Mouse (Mus musculus) MEL (cell line): Measurements from ENCODE around the gene Scnn1a. TPM values are rescaled to one million over a fixed set of nuclear protein-coding genes. Genes with fewer than 3 reads are reported as not detected.

Experiments used
- DNase-seq: peaks from one replicate; pipeline ENCODE4 v3.0.0; 2011; ENCODE audit warnings: low read depth, low spot score
- H3K27ac ChIP-seq: 2 replicates; pipeline ENCODE4 v1.5.1; 2012; ENCODE audit warnings: low read depth, mild to moderate bottlenecking, control low read depth, low read length, moderate library complexity; ENCODE audit not compliant: control insufficient read depth
- H3K27me3 ChIP-seq, 2 experiments: fragments of 150-350 bp in 1 of 2; sonication (generic) in 1 of 2; 2 replicates each; pipeline ENCODE4 v1.6.1; 2012; ENCODE audit warnings: low read length in 2 of 2, mild to moderate bottlenecking in 2 of 2, improper control_type of control experiment in 1 of 2, moderate library complexity in 1 of 2; ENCODE audit not compliant: insufficient read depth in 2 of 2, control insufficient read depth in 1 of 2
- H3K36me3 ChIP-seq, 2 experiments: 2 replicates each; pipeline ENCODE4 v1.6.1; 2012 to 2014; ENCODE audit warnings: low read length in 2 of 2, improper control_type of control experiment in 1 of 2, inconsistent platforms in 1 of 2, mild to moderate bottlenecking in 1 of 2; ENCODE audit not compliant: insufficient read depth in 2 of 2, control insufficient read depth in 1 of 2
- H3K4me1 ChIP-seq, 2 experiments: fragments of 150-350 bp in 1 of 2; sonication (generic) in 1 of 2; 2 replicates each; pipeline ENCODE4 v1.6.1; 2012; ENCODE audit warnings: low read length in 2 of 2, improper control_type of control experiment in 1 of 2, mild to moderate bottlenecking in 1 of 2; ENCODE audit not compliant: insufficient read depth in 2 of 2, control insufficient read depth in 1 of 2
- H3K4me3 ChIP-seq, 2 experiments: fragments of 150-350 bp in 1 of 2; sonication (generic) in 1 of 2; 2 replicates each; pipeline ENCODE4 v1.5.1; 2012; ENCODE audit warnings: low read depth in 2 of 2, low read length in 2 of 2, mild to moderate bottlenecking in 2 of 2, moderate library complexity in 2 of 2, control low read depth in 1 of 2, improper control_type of control experiment in 1 of 2; ENCODE audit not compliant: control insufficient read depth in 1 of 2, insufficient read depth in 1 of 2
- H3K79me2 ChIP-seq: 2 replicates; pipeline ENCODE4 v1.6.1; 2012; ENCODE audit warnings: mild to moderate bottlenecking, low read length, moderate library complexity; ENCODE audit not compliant: control insufficient read depth, poor library complexity, insufficient read depth
- H3K9ac ChIP-seq: 2 replicates; pipeline ENCODE4 v1.6.1; 2012; ENCODE audit warnings: low read depth, mild to moderate bottlenecking, control low read depth, low read length, moderate library complexity; ENCODE audit not compliant: control insufficient read depth, poor library complexity, severe bottlenecking
- H3K9me3 ChIP-seq: fragments of 150-350 bp; sonication (generic); replicated peaks from 2 replicates; pipeline ENCODE4 v1.6.1; 2012; ENCODE audit warnings: mild to moderate bottlenecking, low read length, improper control_type of control experiment, moderate library complexity; ENCODE audit not compliant: insufficient read depth
- BHLHE40 ChIP-seq: IDR thresholded peaks from 2 replicates; pipeline ENCODE4 v1.6.1; 2012; ENCODE audit warnings: low read depth, mild to moderate bottlenecking, inconsistent platforms, low read length, improper control_type of control experiment, borderline replicate concordance
- CHD1 ChIP-seq: IDR thresholded peaks from 2 replicates; pipeline ENCODE4 v1.6.1; 2012; ENCODE audit warnings: low read depth, mild to moderate bottlenecking, inconsistent platforms, low read length, improper control_type of control experiment
- CHD2 ChIP-seq: IDR thresholded peaks from 2 replicates; pipeline ENCODE4 v1.6.1; 2011; ENCODE audit warnings: low read length, improper control_type of control experiment
- CTCF ChIP-seq, 3 experiments: IDR thresholded peaks in 2 of 3; conservative IDR thresholded peaks in 1 of 3; 2 replicates each; pipeline ENCODE4 v1.5.1; 2011 to 2012; ENCODE audit warnings: low read length in 3 of 3, low read depth in 2 of 3, mild to moderate bottlenecking in 2 of 3, improper control_type of control experiment in 1 of 3, inconsistent platforms in 1 of 3, mixed read lengths in 1 of 3, moderate library complexity in 1 of 3; ENCODE audit not compliant: control insufficient read depth in 1 of 3, insufficient read depth in 1 of 3, poor library complexity in 1 of 3, severe bottlenecking in 1 of 3
- EP300 ChIP-seq, 2 experiments: IDR thresholded peaks; 2 replicates each; pipeline ENCODE4 v1.6.1; 2011; ENCODE audit warnings: improper control_type of control experiment in 2 of 2, low read length in 2 of 2, low read depth in 1 of 2, mild to moderate bottlenecking in 1 of 2
- ETS1 ChIP-seq: IDR thresholded peaks from 2 replicates; pipeline ENCODE4 v1.6.1; 2012; ENCODE audit warnings: low read depth, mild to moderate bottlenecking, inconsistent platforms, low read length, improper control_type of control experiment, moderate library complexity
- GABPA ChIP-seq: IDR thresholded peaks from 2 replicates; pipeline ENCODE4 v1.6.1; 2012; ENCODE audit warnings: low read depth, mild to moderate bottlenecking, inconsistent platforms, low read length, improper control_type of control experiment, moderate library complexity
- GATA1 ChIP-seq: IDR thresholded peaks from 2 replicates; pipeline ENCODE4 v1.6.1; 2011; ENCODE audit warnings: low read depth, low read length, improper control_type of control experiment
- HCFC1 ChIP-seq: IDR thresholded peaks from 2 replicates; pipeline ENCODE4 v1.6.1; 2012; ENCODE audit warnings: low read depth, mild to moderate bottlenecking, inconsistent platforms, low read length, improper control_type of control experiment, moderate library complexity
- JUND ChIP-seq: IDR thresholded peaks from 2 replicates; pipeline ENCODE4 v1.6.1; 2011; ENCODE audit warnings: low read depth, mild to moderate bottlenecking, improper control_type of control experiment, low read length
- KAT2A ChIP-seq: conservative IDR thresholded peaks from 2 replicates; pipeline ENCODE4 v1.6.1; 2012; ENCODE audit warnings: low read depth, low read length, improper control_type of control experiment, inconsistent platforms
- MAZ ChIP-seq: IDR thresholded peaks from 2 replicates; pipeline ENCODE4 v1.6.1; 2012; ENCODE audit warnings: low read depth, mild to moderate bottlenecking, inconsistent platforms, low read length, improper control_type of control experiment
- MXI1 ChIP-seq: IDR thresholded peaks from 2 replicates; pipeline ENCODE4 v1.6.1; 2011; ENCODE audit warnings: mild to moderate bottlenecking, low read depth, low read length, improper control_type of control experiment
- NRF1 ChIP-seq: IDR thresholded peaks from 2 replicates; pipeline ENCODE4 v1.6.1; 2014; ENCODE audit warnings: low read depth, mild to moderate bottlenecking, inconsistent platforms, low read length, improper control_type of control experiment, moderate library complexity; ENCODE audit not compliant: poor library complexity, insufficient read depth, severe bottlenecking
- POLR2AphosphoS2 ChIP-seq: IDR thresholded peaks from 2 replicates; pipeline ENCODE4 v1.6.1; 2011; ENCODE audit warnings: low read length, improper control_type of control experiment
- POLR2AphosphoS5 ChIP-seq: IDR thresholded peaks from 2 replicates; pipeline ENCODE4 v1.6.1; 2012; ENCODE audit warnings: low read depth, borderline replicate concordance, mild to moderate bottlenecking, inconsistent platforms, low read length, moderate library complexity, mixed read lengths
- RAD21 ChIP-seq: IDR thresholded peaks from 2 replicates; pipeline ENCODE4 v1.6.1; 2011; ENCODE audit warnings: mild to moderate bottlenecking, low read depth, low read length, improper control_type of control experiment
- SIN3A ChIP-seq: IDR thresholded peaks from 2 replicates; pipeline ENCODE4 v1.6.1; 2012; ENCODE audit warnings: low read length, improper control_type of control experiment, inconsistent platforms
- SMC3 ChIP-seq: IDR thresholded peaks from 2 replicates; pipeline ENCODE4 v1.6.1; 2011; ENCODE audit warnings: low read depth, low read length, improper control_type of control experiment
- TCF12 ChIP-seq: IDR thresholded peaks from 2 replicates; pipeline ENCODE4 v1.6.1; 2014; ENCODE audit warnings: low read depth, mild to moderate bottlenecking, inconsistent platforms, low read length, improper control_type of control experiment, moderate library complexity
- USF2 ChIP-seq, 2 experiments: IDR thresholded peaks; 2 replicates each; pipeline ENCODE4 v1.6.1; 2011 to 2012; ENCODE audit warnings: improper control_type of control experiment in 2 of 2, low read length in 2 of 2, borderline replicate concordance in 1 of 2, inconsistent platforms in 1 of 2, low read depth in 1 of 2, mild to moderate bottlenecking in 1 of 2; ENCODE audit not compliant: insufficient read depth in 1 of 2
- ZKSCAN1 ChIP-seq: IDR thresholded peaks from 2 replicates; pipeline ENCODE4 v1.6.1; 2012; ENCODE audit warnings: low read depth, mild to moderate bottlenecking, inconsistent platforms, low read length, improper control_type of control experiment, moderate library complexity
- ZMIZ1 ChIP-seq: IDR thresholded peaks from 2 replicates; pipeline ENCODE4 v1.6.1; 2012; ENCODE audit warnings: low read depth, mild to moderate bottlenecking, inconsistent platforms, low read length, improper control_type of control experiment, moderate library complexity
- polyA plus RNA-seq, 2 experiments: library from polyadenylated mRNA; stranded (reverse) in 1 of 2; unstranded in 1 of 2; fragments of >175 nt in 1 of 2; fragments of >200 nt in 1 of 2; gene quantifications; 2 replicates each; pipeline versions ENCODE4 v1.2.1 to v1.2.4; 2012; ENCODE audit warnings: low replicate concordance in 2 of 2, low read depth in 1 of 2; ENCODE audit not compliant: insufficient read length in 2 of 2, insufficient read depth in 1 of 2, missing spikeins in 1 of 2
- total RNA-seq: library from RNA; depleted of rRNA; stranded (reverse); fragments of 300-350 nt; gene quantifications from 2 replicates; pipeline ENCODE4 v1.2.3, GENCODE M21; 2012

The Scnn1a gene
- total and polyA plus RNA-seq, 3 experiments: 0.50 TPM; not detected in 2

DNA sequence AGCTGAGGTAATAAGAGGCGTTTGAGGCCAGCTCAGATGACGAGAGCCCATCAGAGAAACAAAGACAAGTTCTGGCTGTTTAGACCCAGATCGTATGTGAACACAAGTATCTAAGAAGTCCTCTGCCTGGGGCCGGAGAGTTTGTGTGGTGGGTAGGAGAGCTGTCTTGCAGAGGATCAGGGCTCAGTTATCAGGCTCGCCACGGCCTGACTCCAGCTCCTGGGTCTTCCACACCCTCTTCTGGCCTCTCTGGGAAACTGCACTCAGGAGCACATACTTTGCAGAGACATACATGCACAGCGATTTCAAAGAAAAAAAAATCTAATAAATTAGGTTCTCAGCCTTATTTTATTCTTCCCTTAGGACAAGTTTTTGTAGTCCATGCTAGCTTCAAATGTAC, 35.7 kb upstream of the Scnn1a start:
- Histone ChIP-seq H3K4me1 (no peaks in the 10 kb centered on the region), H3K27ac (no peak overlapping the region), H3K9ac (no peak overlapping the region), H3K9me3 (no peaks in the 10 kb centered on the region), H3K4me3 (no peak overlapping the region), H3K27me3 (peaks cover 3 to 12% of the 10 kb centered on the region in 2 experiments), H3K36me3 (no peaks in the 10 kb centered on the region), H3K79me2 (no peaks in the 10 kb centered on the region)
- no peak for DNase-seq
- TF ChIP-seq CHD2 (no peak), KAT2A (no peak), CTCF (IDR thresholded peaks at IDR 0.05 in 2 of 3, conservative IDR thresholded peaks at IDR 0.05 in 1 of 3; ENCODE audit: control insufficient read depth in 1 of 3, insufficient read depth in 1 of 3, low read depth in 2 of 3, low read length in 3 of 3, poor library complexity in 1 of 3, severe bottlenecking in 1 of 3) (peak in 2 of 3 experiments; percentile 7 to 11; a peak in 1 of 6 replicates)

DNA sequence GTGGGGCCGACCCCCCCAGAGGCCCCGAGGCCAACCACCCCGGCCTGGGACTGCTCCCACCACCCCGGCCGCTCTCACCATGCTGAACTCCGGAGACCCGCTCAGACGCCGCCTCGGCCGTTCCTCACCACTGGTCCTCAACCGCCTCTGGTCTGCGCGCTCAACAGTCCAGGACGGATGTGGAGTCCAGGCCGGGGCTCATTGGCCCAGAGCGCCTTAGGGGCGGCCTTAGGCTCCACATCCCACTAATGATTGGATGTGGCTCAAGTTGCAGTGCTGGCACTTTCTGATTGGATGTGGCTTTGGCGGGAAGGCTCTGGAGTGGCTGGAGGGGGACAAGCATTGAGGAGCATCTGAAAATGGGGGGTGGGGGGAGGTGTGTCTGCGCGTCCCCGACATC, 34.6 kb upstream of the Scnn1a start, which contains the start of gene Tuba3a:
Gene Tuba3a, minus strand, starts transcription at position 153 of the 400 bp plus-strand sequence.
- TF ChIP-seq EP300 (IDR thresholded peaks at IDR 0.05; ENCODE audit: low read depth in 1 of 2, low read length in 2 of 2) (no peak), MAZ (no peak), ETS1 (no peak), GATA1 (no peak), CHD1 (no peak), JUND (no peak), MXI1 (no peak), USF2 (IDR thresholded peaks at IDR 0.05; ENCODE audit: borderline replicate concordance in 1 of 2, insufficient read depth in 1 of 2, low read depth in 1 of 2, low read length in 2 of 2) (no peak), GABPA (no peak)
- H3K79me2 ChIP-seq: no peaks in the 10 kb centered on the region
- no peaks in the 10 kb centered on the region for H3K4me1 ChIP-seq
- no peak for DNase-seq
- H3K4me3 ChIP-seq: no peak within 1 kb of the TSS
- H3K9me3 ChIP-seq: no peaks in the 10 kb centered on the region
- peaks cover 2 to 15% of the 10 kb centered on the region in 2 experiments for H3K27me3 ChIP-seq
- no peaks in the 10 kb centered on the region for H3K36me3 ChIP-seq
- no peak within 1 kb of the TSS for H3K9ac ChIP-seq
- no peak within 1 kb of the TSS for H3K27ac ChIP-seq

DNA sequence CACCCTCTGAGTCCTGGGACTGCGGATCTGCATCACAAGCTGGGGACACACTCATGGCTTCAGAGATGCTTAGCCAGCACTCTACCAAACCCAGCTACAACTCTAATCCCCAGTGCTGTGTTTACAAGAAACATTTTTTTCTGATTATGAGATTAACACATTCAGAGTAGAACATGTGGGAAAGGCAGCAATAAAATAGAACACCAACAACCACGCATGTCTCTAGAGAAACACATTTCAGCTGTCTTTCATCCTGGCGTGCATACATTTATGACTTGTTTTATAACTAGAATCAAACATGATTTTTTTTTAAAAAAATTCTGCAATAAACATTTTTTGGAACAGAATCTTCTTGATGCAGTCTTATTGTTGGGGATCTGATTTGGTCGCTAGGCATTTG, 33.5 kb upstream of the Scnn1a start:
- H3K79me2 ChIP-seq: no peaks in the 10 kb centered on the region
- no peaks in the 10 kb centered on the region for H3K36me3 ChIP-seq
- H3K9ac ChIP-seq: no peak overlapping the region
- H3K27me3 ChIP-seq: peaks cover 7 to 18% of the 10 kb centered on the region in 2 experiments
- no peak overlapping the region for H3K4me3 ChIP-seq
- DNase-seq: no peak
- H3K27ac ChIP-seq: no peak overlapping the region
- H3K9me3 ChIP-seq: no peaks in the 10 kb centered on the region
- H3K4me1 ChIP-seq: no peaks in the 10 kb centered on the region
- TF ChIP-seq GATA1 (no peak), TCF12 (no peak), HCFC1 (no peak), RAD21 (no peak), SIN3A (no peak), CHD1 (no peak), SMC3 (no peak), BHLHE40 (no peak), ZMIZ1 (no peak), ZKSCAN1 (no peak), POLR2AphosphoS5 (no peak), POLR2AphosphoS2 (no peak), NRF1 (no peak)
- TF ChIP-seq, all 39 proteins: peak for 0
